Comparison of ENCODE assay signal across 15 mouse cellular contexts in the genomic region with DNA sequence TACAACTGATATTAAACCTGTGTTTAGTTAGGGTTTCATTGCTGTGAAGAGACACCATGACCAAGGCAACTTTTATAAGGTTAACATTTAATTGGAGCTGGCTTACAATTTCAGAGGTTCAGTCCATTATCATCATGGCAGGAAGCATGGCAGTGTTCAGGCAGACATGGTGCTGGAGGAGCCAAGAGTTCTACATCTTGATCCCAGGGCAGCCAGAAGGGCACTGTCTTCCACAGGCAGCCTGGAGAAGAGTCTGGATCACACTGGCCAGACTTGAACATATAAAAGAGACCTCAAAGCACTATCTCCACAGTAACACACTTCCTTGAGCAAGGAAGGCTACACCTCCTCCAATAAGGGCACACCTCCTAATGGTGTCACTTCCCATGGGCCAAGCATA.
"Had no signal": no experiment of that assay in that cellular context is flagged by ENCODE, and none has a peak within 500 bp of the region (broad histone marks: within the 10 kb centered on the region; RNA-seq: fewer than 3 reads in every experiment).

No protein-coding gene starts in this region.

- ATAC-seq: intestine, embryonic 16.5 days had no signal

- H3K4me1 ChIP-seq: limb, embryonic 13.5 days; midbrain, embryonic 10.5 days had no signal

- H3K9ac ChIP-seq: limb, embryonic 13.5 days; liver, embryonic 15.5 days; lung, embryonic 14.5 days had no signal

- H3K9me3 ChIP-seq: limb, embryonic 13.5 days; liver, embryonic 15.5 days; midbrain, embryonic 10.5 days had no signal

- DNase-seq: left cerebral cortex, postnatal 4 days; lung, embryonic 14.5 days; lung, postnatal 10 days; lung, postnatal 4 days; midbrain, embryonic 14.5 days; retina, postnatal 1 day; right cerebral cortex, postnatal 4 days; spleen, adult 18-20 months; thymus, postnatal 36 days had no signal

- H3K4me2 ChIP-seq: limb, embryonic 13.5 days; liver, embryonic 11.5 days; liver, embryonic 15.5 days; lung, embryonic 14.5 days had no signal

- H3K27me3 ChIP-seq: limb, embryonic 13.5 days; liver, embryonic 15.5 days had no signal

- H3K4me3 ChIP-seq: limb, embryonic 13.5 days; liver, embryonic 15.5 days; midbrain, embryonic 10.5 days; myocyte had no signal

- H3K27ac ChIP-seq: limb, embryonic 13.5 days; liver, embryonic 15.5 days; midbrain, embryonic 10.5 days had no signal
